Comparison of ENCODE assay signal across 24 mouse cellular contexts in the genomic region with DNA sequence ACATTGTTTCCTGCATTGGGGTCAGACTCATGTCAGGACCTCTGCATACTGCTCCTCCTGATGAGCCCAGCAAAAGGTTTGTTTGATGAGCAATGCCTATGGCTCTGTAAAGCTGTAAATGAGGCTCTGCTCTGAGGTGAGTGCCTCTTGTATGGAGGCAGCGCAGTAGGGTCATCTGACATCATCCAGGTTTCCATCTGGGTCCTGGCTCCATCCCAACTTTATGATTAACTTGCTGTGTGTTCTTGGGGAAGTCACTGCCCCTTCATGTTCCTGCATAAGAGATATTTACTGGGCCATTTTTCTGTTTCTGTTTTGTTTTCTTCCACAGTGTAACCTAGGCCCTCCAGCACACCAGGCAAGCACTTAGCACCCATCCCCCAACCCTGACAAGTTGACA. TPM values are rescaled to one million over a fixed set of nuclear protein-coding genes. Genes with fewer than 3 reads are reported as not detected.
A peak's percentile ranks its signal among the peaks of the same experiment; 100 is the strongest.
DNase-seq lines count a peak whose midpoint lies in the region; ATAC-seq and TF ChIP-seq lines count a peak whose summit lies in the region.
"Had no signal": no experiment of that assay in that cellular context is flagged by ENCODE, and none has a peak within 500 bp of the region (broad histone marks: within the 10 kb centered on the region; RNA-seq: fewer than 3 reads in every experiment).

No protein-coding gene starts in this region.

- no peak for ATAC-seq in hindbrain, embryonic 13.5 days (ENCODE audit: low FRiP score)
- no peak for ATAC-seq in midbrain, embryonic 14.5 days (ENCODE audit: low FRiP score, low TSS enrichment)
- ATAC-seq: inflammation-experienced regulatory T-cells, adult 6 months; liver, embryonic 12.5 days; Patski had no signal

- DNase-seq in cerebellum, postnatal 10 days = peak; percentile 45 to 61
- DNase-seq in cerebellum, adult 8-10 months = no peak
- no peak for DNase-seq in layer of hippocampus, adult 2 months (ENCODE audit: low spot score in 2 of 2)
- DNase-seq in layer of hippocampus, adult 11-12 months (ENCODE audit: low spot score) = no peak
- no peak for DNase-seq in midbrain, embryonic 14.5 days
- DNase-seq in c-Kit-positive CD71-positive TER-119-positive erythroid progenitor cells, embryonic 14.5 days (ENCODE audit: low spot score) = no peak
- DNase-seq in left cerebral cortex, adult 2 months (ENCODE audit: extremely low spot score in 1 of 2, low spot score in 2 of 2) = no peak
- DNase-seq: adrenal gland, adult 2 months; embryo, embryonic 11 days; gastrocnemius, postnatal 36 days; heart, adult 2 months; kidney, adult 18-20 months; lung, adult 18-20 months; lung, postnatal 14 days; right cerebral cortex, postnatal 14 days; spleen, adult 18-20 months had no signal

- intact Hi-C loops in left cerebral cortex, adult 2 months (cut with DNase I) = no loop called here

- no peaks in the 10 kb centered on the region for H3K36me3 ChIP-seq in hindbrain, embryonic 13.5 days
- H3K36me3 ChIP-seq in midbrain, embryonic 14.5 days (ENCODE audit: control insufficient read depth, insufficient read depth, low read length) = no peaks in the 10 kb centered on the region
- H3K36me3 ChIP-seq: limb, embryonic 13.5 days; liver, embryonic 12.5 days had no signal

- peaks cover 59% of the 10 kb centered on the region for H3K4me1 ChIP-seq in hindbrain, embryonic 13.5 days (replicated peaks)
- H3K4me1 ChIP-seq in midbrain, embryonic 14.5 days (ENCODE audit: control insufficient read depth, insufficient read depth, low read length) = peaks cover 39% of the 10 kb centered on the region

- no peak overlapping the region for H3K4me3 ChIP-seq in layer of hippocampus, adult 2 months
- no peak overlapping the region for H3K4me3 ChIP-seq in hindbrain, embryonic 13.5 days
- no peak overlapping the region for H3K4me3 ChIP-seq in midbrain, embryonic 14.5 days (replicated peaks; ENCODE audit: low read depth, low read length)
- no peak overlapping the region for H3K4me3 ChIP-seq in left cerebral cortex, adult 2 months
- H3K4me3 ChIP-seq: heart, adult 2 months; limb, embryonic 13.5 days; liver, embryonic 12.5 days had no signal

- H3K27me3 ChIP-seq in hindbrain, embryonic 13.5 days = no peaks in the 10 kb centered on the region
- H3K27me3 ChIP-seq in midbrain, embryonic 14.5 days (ENCODE audit: control insufficient read depth, insufficient read depth, low read length) = no peaks in the 10 kb centered on the region

- H3K9me3 ChIP-seq in hindbrain, embryonic 13.5 days = no peaks in the 10 kb centered on the region
- H3K9me3 ChIP-seq in midbrain, embryonic 14.5 days (ENCODE audit: control insufficient read depth, low read length) = no peaks in the 10 kb centered on the region
- H3K9me3 ChIP-seq: limb, embryonic 13.5 days; liver, embryonic 12.5 days had no signal

- H3K27ac ChIP-seq in layer of hippocampus, adult 2 months = peak overlapping the region; percentile 48; the same call in 1 of the 2 replicates
- no peak overlapping the region for H3K27ac ChIP-seq in hindbrain, embryonic 13.5 days
- H3K27ac ChIP-seq in midbrain, embryonic 14.5 days (replicated peaks; ENCODE audit: low read depth, low read length) = no peak overlapping the region
- H3K27ac ChIP-seq in left cerebral cortex, adult 2 months = no peak overlapping the region; the same call in 1 of the 2 replicates
- H3K27ac ChIP-seq: heart, adult 2 months; kidney, postnatal 0 days; limb, embryonic 13.5 days; liver, embryonic 12.5 days had no signal

- H3K9ac ChIP-seq in hindbrain, embryonic 13.5 days = no peak overlapping the region
- H3K9ac ChIP-seq in midbrain, embryonic 14.5 days (replicated peaks; ENCODE audit: low read length) = no peak overlapping the region
- H3K9ac ChIP-seq: limb, embryonic 13.5 days; liver, embryonic 12.5 days had no signal

- 85% methylated on average over 1 of the region's 1 CpGs for WGBS in hindbrain, embryonic 13.5 days
- WGBS in midbrain, embryonic 14.5 days = 83% methylated on average over 1 of the region's 1 CpGs

- peak overlapping the region; percentile 1 for H3K4me2 ChIP-seq in hindbrain, embryonic 13.5 days
- H3K4me2 ChIP-seq in midbrain, embryonic 14.5 days (ENCODE audit: low read length) = peak overlapping the region; percentile 27; the same call in 1 of the 2 replicates
- H3K4me2 ChIP-seq: limb, embryonic 13.5 days; liver, embryonic 12.5 days had no signal

- TF ChIP-seq CTCF in layer of hippocampus, adult 2 months (conservative IDR thresholded peaks at IDR 0.05) = no peak
- no peak for TF ChIP-seq CTCF in left cerebral cortex, adult 2 months (IDR thresholded peaks at IDR 0.05)

RNA-seq across cellular contexts. Expression of a gene that starts 3.6 kb away (rescaled TPM):
- total RNA-seq in layer of hippocampus, adult 2 months (2021) = 100 to 1,000 TPM; 338 to 354 TPM
- 111 and 112 TPM in 2 replicates for polyA plus RNA-seq in hindbrain, embryonic 13.5 days (2015; fragmentation: Nextera tagmentation; extraction: Ambion mirVana)
- 62.4 and 117 TPM in 2 replicates for polyA plus RNA-seq in midbrain, embryonic 14.5 days (2014; fragmentation: Nextera tagmentation; extraction: Ambion mirVana)
- 100 to 1,000 TPM; 340 to 364 TPM for total RNA-seq in left cerebral cortex, adult 2 months (2021)
- total RNA-seq: megakaryocyte progenitor cell, adult 5-6 weeks; monocyte, adult 5-6 weeks had no signal

RNA-seq across cellular contexts. Expression of a gene that starts 15.1 kb away (rescaled TPM):
- 1 to 10 TPM; 4.5 to 5.0 TPM for total RNA-seq in layer of hippocampus, adult 2 months (2021)
- polyA plus RNA-seq in hindbrain, embryonic 13.5 days (2015; fragmentation: Nextera tagmentation; extraction: Ambion mirVana) = 6.3 and 6.9 TPM in 2 replicates
- polyA plus RNA-seq in midbrain, embryonic 14.5 days (2014; fragmentation: Nextera tagmentation; extraction: Ambion mirVana) = 3.9 and 5.6 TPM in 2 replicates
- total RNA-seq in left cerebral cortex, adult 2 months (2021) = 1 to 10 TPM; 5.3 TPM

RNA-seq across cellular contexts. Expression of a gene that starts 22.8 kb away (rescaled TPM):
- 1 to 10 TPM in 1 of 2 experiments, under 1 TPM in 1; 0.98 to 1.1 TPM for total RNA-seq in layer of hippocampus, adult 2 months (2021)
- polyA plus RNA-seq in hindbrain, embryonic 13.5 days (2015; fragmentation: Nextera tagmentation; extraction: Ambion mirVana) = 1.6 and 2.4 TPM in 2 replicates
- polyA plus RNA-seq in midbrain, embryonic 14.5 days (2014; fragmentation: Nextera tagmentation; extraction: Ambion mirVana) = 1.5 and 1.6 TPM in 2 replicates
- total RNA-seq in left cerebral cortex, adult 2 months (2021) = 1 to 10 TPM in 1 of 2 experiments, under 1 TPM in 1; 0.72 to 1.0 TPM
- total RNA-seq: heart, adult 2 months; monocyte, adult 5-6 weeks had no signal

RNA-seq across cellular contexts. Expression of a gene that starts 23.0 kb away (rescaled TPM):
- 10 to 100 TPM; 34.9 to 36.1 TPM for total RNA-seq in layer of hippocampus, adult 2 months (2021)
- 35.7 and 35.8 TPM in 2 replicates for polyA plus RNA-seq in hindbrain, embryonic 13.5 days (2015; fragmentation: Nextera tagmentation; extraction: Ambion mirVana)
- polyA plus RNA-seq in midbrain, embryonic 14.5 days (2014; fragmentation: Nextera tagmentation; extraction: Ambion mirVana) = 35.4 and 41.6 TPM in 2 replicates
- 10 to 100 TPM; 33.4 to 37.1 TPM for total RNA-seq in left cerebral cortex, adult 2 months (2021)

RNA-seq across cellular contexts. Expression of a gene that starts 36.4 kb away (rescaled TPM):
- 100 to 1,000 TPM; 105 to 108 TPM for total RNA-seq in layer of hippocampus, adult 2 months (2021)
- polyA plus RNA-seq in hindbrain, embryonic 13.5 days (2015; fragmentation: Nextera tagmentation; extraction: Ambion mirVana) = 36.8 and 38.5 TPM in 2 replicates
- 33.3 and 33.9 TPM in 2 replicates for polyA plus RNA-seq in midbrain, embryonic 14.5 days (2014; fragmentation: Nextera tagmentation; extraction: Ambion mirVana)
- 100 to 1,000 TPM; 126 to 129 TPM for total RNA-seq in left cerebral cortex, adult 2 months (2021)

Comparison
In these comparisons a context has a peak if more than half of its experiments do, and no peak if none do; other contexts are left out.
1. DNase-seq: peak in cerebellum, postnatal 10 days (2 of 2); none in cerebellum, adult 8-10 months (single experiment), layer of hippocampus, adult 2 months (0 of 2), layer of hippocampus, adult 11-12 months (single experiment), midbrain, embryonic 14.5 days (single experiment), c-Kit-positive CD71-positive TER-119-positive erythroid progenitor cells, embryonic 14.5 days (single experiment) and left cerebral cortex, adult 2 months (0 of 2).